Mouse (Mus musculus) right cerebral cortex, adult 18-20 months (tissue): Measurements from ENCODE around the gene Cep89.

ENCODE experiments used
- DNase-seq: peaks from one replicate; pipeline ENCODE4 v3.0.0; 2022; ENCODE audit warnings: mixed read lengths

The Cep89 gene

DNA sequence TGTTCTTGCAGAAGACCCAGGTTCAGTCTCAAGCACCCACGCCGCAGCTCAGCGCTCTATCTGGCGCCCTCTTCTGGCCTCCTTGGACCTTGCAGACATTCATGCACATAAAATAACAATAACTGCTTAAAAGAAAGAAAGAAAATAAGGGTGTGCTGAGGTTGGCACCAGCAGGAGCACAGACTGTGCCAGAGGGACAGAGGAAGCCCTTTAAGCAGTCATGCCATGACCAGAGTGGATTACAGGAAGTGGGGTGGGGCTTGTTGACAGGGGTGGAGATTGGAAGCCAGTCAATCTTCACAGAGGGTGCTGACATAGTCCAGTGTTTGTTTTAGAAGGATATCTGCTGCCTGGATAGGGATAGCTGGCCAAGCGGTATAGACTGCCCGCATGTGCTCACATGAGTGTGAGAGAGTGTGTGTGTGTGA is 10.3 kb upstream of the Cep89 start:
- DNase-seq = no peak

DNA sequence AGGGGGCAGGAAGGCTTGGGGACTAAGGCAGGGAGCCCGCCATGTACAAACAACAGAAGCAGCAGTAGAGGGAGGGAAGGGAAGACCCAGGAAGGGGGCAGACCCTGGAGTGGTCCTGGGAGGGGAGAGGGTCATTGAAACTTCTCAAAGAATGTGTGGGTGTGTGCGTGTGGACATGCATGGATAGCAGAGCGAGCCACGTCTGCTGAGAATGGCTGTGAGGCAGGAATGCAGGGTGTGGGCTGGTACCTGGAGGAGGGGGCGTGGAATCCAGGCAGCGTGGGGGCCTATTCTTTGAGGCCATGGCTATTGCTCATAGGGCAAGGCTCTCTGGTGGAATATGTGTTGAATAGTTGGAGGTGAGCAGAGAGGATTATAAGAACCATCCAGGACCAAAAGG is 8.1 kb upstream of the Cep89 start:
- DNase-seq = no peak

DNA sequence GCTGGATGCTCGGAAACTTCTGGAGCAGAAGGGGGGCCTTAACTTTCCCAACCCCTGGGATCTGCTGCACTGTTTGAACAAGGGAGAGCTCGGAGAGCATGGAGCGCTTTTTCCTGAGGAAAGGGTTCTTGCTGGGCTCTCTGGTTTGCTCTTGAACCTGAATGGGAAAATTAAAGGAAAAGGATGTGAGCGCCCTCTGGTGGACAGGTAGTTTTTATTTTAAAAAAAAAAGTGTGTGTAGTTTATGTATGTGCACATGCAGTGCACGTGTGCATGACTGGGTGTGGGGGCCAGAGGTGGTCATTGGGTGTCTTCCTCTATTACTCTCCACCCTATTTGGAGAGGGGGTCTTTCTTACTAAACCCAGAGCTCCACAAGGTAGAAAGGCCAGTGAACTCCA is 3.9 kb upstream of the Cep89 start:
- DNase-seq = no peak

DNA sequence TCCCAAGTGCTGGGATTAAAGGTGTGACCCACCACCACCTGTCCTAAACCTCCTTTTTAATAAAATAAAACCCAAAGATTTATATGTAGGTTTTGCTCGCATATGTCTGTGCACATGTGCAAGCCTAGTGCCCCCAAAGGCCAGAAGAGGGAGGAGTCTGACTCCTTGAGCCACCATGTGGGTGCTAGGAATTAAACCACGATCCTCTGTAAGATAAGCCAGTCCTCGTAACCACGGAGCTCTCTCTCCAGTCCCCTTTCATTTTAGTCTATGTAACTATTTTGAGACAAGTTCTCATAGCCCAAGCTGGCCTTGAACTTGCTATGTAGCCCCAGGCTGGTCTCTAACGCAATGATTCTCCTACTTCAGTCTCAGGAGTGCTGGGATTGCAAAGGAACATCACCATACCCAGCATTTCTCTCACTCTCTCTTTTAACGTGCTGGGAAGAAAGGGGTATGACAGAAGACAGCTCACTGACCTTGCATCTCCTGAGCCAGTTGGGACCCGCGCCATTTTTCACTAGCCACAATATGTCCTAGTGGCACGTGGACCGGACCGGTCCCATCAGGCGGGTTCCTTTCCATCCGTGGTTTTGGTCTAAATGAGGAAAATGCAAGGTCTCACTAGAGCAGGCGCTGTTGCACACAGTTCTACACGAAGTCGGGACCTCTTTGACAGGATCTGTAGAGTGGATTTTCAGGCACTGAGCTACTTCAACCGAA is 940 bp upstream of the Cep89 start:
- DNase-seq = no peak

DNA sequence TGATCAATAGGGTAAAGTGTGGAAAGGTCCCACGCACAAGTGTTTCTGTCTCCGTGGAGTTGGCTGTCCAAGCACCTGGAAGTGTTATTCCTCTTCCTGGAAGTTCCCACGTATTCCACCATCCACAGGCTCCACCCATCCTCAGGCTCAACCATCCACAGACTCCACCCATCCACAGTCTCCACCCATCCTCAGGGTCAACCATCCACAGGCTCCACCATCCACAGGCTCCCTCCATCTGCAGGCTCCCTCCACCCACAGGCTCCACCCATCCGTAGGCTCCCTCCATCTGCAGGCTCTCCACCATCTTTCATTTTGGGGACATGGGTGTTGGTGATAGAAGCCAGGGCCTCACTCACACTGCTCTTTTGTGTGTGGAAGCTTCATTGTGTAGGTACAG is 4.3 kb downstream of the Cep89 start:
- no peak for DNase-seq

DNA sequence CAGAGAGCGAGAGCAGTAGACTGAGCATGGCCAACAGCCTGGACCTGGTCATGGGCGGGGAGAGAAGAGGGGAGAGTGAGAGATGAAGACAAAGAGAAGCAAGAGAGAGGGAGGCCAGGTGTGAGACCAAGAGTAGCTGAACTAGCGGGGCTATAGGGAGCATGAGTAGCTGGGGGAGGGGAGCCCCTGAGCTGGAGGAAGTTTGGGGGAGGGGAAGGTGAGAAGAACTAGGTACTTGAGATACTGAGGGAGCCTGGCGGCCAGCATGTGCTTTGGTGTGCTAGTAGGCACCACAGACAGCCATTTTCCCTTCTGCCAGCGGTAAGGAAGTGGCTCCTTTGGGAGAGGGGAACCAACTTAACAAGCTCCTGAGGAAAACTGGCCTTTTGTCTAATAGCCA is 18.4 kb downstream of the Cep89 start:
- DNase-seq = no peak

DNA sequence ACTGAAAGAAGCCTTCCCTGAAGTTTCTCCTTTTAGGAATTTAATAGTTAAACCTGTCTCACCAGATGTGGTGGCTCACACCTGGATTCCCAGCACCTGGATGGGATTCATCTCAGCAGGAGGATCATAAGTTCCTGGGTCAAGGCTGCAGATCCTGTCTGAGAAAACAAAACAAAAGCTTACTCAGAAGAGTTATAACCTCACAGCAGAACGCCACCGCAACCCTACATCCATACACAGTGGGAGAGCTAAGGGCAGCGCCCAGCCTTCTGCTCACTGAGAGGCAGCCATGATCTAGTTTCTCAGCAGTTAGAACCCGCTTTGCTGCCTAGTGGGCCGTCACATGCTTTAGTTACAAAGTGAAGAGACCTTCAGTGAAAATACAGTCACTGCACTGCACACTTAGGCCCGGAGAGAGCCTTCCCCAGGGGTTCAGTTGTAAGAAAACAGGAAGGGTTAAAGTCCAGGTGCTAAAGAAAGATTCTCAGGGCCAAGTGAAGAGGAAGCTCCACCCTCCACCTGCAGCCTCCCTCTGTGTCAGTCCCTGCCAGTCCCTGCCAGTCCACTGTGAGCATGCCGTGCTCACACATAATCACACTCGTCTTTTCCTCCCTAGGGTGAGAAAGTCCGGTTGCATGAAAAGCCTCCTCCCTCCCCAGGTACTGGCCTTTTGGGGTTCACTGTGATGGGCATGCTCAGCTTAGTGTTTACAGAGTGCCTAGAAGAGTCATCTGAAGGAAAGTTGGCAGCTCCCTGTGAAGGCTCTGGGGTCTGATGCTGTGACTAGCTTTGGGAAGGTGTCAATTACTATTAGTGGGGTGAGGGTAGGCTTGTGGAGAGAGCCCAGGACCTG is 19.2 kb downstream of the Cep89 start:
- no peak for DNase-seq

DNA sequence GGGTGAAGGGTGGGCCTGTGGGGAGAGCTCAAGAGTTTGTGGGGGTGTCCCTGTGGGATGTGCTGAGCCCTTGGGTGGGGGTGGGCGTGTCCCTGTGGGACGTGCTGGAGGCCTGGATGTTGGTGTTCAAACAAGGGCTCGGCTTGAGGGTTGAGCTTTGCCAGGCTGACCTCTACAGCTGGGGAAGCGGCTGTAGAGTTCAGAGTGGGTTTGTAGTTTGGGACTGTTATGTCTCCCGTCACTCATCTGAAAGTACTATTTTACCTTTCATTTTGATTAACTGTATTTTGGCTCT is 19.8 kb downstream of the Cep89 start:
- DNase-seq = no peak

DNA sequence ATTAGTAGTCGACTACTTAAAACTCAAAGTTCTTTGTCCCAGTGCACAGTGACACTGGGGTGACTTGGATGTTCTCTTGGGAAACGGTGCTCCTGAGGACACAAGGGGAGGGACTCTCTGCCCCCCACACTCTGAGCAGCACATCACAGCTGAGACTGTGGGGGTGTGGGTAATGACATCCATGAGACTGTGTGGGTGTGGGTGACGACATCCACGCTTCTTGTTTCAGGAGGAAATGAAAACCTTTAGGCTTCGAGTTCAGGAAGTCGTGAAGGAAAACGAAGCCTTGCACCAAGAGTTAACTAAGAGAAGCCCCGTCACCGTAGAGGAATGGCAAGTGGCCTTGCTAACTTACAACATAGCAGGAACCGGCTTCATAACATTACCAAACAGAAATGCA is 26.2 kb downstream of the Cep89 start:
- no peak for DNase-seq

DNA sequence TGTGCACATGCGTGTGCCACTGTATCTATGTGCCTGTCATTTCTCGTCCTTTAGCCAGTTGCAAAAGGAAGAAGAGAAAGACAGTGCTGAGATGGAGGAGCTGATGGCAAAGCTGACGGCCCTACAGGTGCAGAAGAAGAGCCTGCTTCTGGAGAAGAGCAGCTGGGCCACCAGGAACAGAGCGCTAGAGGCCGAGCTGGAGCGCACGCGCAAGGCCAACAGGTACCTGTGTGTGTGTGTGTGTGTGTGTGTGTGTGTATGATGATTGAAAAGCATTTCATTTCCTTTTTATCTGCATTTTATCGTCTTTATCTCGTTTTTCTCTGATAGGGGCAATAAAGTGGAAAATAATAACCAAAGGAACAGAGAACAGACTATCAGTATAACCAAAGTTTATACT is 31.3 kb downstream of the Cep89 start:
- no peak for DNase-seq

DNA sequence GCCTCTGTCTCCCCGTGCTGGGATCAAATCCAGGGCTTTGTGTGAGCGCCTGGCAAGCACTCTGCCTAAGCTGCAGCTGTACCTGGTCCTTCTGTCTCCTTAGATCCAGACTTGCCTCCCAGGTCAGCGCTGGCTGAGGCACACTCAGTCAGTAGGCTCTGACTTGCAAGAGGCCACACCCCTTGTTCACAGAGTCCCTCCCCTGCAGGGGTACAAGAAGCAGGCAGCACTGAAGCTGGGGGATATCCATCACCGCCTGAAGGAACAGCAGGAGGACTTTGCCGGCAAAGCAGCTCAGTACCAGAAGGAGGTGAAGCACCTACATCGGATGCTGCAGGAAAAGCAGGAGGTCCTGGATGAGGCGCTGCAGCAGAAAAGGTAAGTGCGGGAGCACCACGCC is 38.4 kb downstream of the Cep89 start:
- DNase-seq = no peak

DNA sequence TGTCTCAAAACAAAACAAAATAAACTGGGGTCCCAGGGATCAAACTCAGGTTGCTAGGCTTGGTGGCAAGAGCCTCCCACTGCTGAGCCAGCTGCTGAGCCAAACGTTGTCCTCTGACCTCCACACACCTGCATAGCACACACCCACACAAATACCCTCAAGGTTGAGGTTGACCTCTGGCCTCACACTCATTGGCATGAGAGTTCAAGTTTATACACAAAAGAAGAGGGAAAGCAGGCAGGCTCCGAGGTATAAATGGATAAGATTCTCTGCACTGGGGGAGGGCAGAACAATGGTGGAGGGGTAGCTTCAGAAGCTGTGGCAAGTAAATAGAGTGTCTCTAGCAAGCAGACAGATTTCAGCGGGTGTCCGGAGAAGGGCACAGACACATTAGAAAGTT is 50.7 kb downstream of the Cep89 start:
- no peak for DNase-seq

DNA sequence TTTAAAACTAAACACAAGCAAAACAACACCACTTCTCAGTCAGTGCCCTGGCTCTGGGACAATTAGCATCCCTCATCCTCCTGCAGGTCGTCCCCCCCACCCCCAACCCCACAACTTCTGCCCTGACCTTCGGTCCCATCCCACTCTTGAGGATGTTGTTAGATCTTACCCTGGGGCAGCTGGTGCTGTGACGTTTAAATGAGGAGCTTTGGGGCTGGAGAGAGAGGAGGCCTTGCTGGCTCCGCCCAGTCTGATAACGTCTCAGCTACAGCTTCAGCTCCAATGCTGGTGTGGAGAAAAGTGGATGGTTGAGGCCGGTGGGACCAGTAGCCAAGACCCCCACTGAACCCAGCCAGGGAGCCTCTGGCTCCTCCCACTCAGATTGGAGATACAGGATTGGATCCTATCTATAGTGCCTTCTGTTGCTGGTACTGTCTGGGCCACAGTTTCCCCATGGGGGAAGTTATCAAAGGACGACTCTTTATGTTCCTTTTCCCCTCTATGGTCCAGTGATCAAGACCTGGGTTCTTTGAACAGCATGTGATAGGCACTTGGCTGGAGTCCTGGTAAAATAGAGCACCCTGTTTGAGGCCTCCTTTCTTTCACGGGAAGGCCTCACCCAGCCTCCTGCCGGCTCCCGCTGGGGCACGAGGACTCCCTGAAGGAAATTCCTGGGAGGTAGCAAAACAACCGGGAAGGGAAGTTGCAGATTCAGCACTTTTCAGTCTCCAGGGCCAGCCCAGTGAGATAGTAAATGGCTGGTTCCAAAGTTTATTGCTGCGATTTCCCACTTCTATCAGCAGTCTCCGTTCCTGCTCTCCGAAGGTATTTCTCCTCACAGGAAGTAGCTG is 51.4 kb downstream of the Cep89 start, which contains the start of gene Slc7a9:
TSS of gene Slc7a9 (plus strand) at position 801 of the 851 bp plus-strand sequence.
- no peak for DNase-seq

DNA sequence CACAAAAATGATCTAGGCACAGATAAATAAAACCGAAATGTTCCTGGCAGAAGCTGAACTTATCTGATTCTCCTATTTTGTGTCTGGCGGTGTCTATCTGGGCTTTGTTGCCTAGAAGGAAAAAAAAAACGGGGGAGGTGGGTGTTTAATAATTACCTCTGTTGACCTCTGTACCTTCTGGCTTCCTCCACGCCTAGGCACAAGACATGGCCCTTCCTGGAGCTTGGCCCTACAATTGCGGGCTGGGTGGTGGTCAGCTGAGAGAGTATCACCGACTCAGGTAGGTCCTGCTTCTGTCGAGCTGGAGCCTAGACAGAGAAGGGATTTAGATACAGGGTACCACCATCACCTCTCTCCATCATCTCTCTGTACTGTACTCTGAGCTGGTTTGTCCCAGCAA is 52.0 kb downstream of the Cep89 start:
- DNase-seq = no peak

DNA sequence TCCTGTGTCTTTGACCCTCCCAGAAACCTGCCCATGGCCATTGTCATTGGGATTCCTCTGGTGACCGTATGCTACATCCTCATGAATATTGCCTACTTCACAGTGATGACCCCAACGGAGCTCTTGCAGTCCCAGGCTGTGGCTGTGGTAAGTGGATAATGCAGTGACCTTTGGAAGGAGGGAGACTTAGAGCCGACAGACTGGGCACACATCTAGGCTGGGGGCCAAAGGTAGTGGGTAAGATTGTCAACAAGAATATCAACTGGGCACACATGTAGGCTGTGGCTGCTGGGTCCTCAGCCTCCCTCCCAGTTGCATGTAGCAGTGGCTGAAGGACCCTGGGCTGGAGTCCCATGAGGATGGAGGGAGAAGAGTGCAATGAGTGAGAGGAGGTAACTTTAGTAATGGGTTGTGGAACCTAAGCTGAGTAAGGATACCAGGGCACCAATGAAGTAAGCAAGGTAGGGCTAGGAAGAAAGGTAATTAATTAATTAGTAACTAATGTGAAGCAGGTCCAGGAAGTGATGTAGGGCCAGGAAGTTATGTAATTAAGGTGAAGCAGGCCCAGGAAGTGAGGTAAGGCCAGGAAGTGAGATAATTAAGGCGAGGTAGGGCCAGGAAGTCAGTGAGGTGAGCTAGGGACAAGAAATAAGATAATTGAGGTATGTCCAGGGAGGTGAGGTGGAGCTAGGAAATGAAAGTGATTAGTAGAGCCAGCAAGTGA is 59.4 kb downstream of the Cep89 start:
- no peak for DNase-seq

DNA sequence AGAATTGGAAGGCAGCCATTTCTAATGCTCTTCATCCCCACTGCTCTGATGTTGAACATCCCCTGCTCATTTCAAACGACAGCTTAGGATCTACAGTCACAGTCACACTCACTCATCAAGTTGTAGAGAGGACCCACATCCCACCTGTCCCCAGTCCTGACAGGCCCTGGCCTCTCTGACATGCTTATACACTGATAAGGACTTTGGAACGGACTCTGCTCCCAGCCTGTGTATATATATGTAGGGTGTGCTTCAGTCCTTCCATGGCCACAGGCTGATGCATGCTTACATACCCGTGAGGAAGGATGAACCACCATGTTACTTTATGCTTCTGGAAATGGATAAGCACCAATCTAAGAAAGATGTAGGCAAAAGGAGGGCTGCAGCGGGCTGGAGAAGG is 64.1 kb downstream of the Cep89 start:
- DNase-seq = no peak

DNA sequence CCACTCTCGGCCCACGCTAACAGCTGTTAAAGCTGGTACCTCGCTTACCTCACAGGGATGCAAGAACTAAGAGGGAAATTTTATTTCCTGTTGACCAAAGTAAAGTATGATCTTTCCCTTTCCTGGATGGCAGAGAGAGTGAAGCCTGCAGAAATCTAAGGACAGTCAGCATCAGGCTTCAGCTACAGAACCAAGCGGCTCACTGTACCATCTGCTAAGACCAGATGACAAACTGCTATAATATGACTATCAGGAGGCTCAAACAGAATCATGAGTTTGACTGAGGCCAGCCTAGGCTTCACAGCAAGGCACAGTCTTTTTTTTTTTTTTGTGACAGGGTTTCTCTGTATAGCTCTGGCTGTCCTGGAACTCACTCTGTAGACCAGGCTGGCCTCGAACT is 68.2 kb downstream of the Cep89 start:
- no peak for DNase-seq

DNA sequence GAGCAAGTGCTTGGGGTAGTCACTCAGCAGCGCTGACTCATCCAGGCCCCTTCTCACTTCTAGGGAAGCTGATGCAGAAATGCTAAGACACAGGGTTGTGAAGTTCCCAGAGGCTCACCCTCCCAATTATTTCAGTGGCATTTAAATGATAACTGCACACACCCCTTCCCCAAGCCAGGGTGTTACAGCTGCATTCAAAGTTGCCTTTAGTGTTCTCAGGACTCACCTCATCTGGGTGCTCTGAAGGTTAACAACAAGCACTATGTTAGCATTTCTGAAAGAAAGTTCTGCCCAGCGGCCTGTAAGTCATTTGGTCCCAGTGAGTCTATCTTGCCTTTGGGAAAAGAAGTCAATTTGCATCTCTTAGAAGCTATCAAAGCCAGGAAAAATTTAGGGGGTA is 71.0 kb downstream of the Cep89 start:
- DNase-seq = no peak

DNA sequence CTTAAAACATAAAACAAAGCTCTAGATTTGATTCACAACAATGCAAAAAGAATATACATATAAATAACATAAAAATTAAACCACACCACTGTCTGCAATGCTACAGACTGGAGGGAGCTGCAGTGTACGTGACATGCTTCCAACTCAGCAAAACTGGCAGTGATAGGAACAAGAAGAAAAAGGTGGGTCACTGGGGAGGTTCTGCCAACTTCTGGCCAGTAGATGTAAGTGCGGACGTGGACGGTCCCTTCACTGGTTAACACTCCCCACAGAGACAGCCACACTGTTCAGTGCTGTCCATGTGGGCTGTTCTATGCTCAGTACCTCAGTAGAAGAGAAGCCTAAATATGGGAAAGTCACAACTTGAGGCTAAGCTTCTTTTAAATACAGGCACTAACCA is 74.0 kb downstream of the Cep89 start:
- no peak for DNase-seq

DNA sequence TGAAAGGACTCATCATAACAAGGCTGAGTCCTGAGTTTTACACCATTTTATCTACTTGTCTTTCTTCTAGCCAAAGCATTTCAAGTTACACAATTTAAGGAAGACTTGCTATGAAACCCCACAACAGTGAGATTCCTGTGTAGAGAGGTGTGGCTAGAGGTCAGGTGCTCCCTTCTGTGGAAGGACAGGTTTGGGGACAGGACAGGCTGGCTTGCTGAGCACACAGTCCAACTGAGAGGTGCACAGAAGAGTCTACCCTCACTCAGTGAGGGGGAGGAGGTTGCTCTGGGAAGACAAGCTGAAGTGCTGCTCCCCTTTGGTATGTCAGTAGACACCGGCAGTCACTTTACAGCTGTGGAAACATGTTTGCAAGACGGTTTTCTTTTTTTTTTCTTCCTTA is 79.6 kb downstream of the Cep89 start:
- DNase-seq = no peak

DNA sequence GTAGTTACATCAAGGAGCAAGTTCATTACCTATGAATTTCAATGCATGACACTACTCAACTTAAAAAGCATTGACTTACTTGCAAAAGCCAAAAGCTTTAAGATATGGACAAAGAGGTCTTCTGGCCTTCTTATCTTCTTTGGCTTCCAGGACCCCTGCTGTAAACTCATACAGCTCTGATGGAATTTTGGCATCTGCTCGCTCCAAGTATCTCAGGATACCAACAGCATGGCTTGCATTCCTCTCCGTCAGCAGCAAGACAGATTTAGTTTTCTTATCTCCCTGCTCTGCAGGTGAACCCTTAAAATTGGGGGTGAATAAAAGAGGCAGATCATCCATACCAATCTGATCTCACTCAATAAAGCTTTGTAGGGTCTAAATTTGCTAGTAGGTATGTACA is 88.3 kb downstream of the Cep89 start:
- DNase-seq = no peak

DNA sequence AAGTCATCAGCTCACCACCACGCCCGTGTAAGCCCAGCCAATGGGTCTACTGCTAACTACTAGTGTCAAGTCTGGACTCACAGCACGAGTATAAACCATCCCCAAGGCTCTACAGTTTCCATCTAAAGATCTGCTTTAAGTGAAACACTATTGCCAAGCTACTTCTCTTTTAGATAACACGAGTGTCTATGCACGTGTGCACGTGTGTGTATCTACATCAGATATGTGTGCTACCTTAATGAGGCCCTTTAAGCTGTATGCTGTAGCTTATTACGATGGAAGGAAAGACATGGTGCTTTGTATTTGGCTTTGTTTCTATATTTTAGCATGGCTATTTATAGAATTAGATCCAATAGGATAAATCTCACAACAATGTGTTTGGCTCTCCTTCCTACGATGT is 89.7 kb downstream of the Cep89 start:
- no peak for DNase-seq
